Mouse (Mus musculus) inflammation-experienced regulatory T-cells, adult 6 months (primary cell): ENCODE data around the gene Hpn. TPM values are rescaled to one million over a fixed set of nuclear protein-coding genes. Genes with fewer than 3 reads are reported as not detected.

Experiments
- ATAC-seq: one replicate; pipeline ENCODE4 v1.8.0; 2017
- polyA plus RNA-seq, 3 experiments: library from polyadenylated mRNA; unstranded; fragments of 100-300 nt; shearing (Covaris generic); gene quantifications; one replicate each; pipeline ENCODE4 v1.2.1; 2017

Hpn gene
- polyA plus RNA-seq, 3 experiments from 2014 or later = 3.1 to 11.0 (median 8.1) TPM

DNA sequence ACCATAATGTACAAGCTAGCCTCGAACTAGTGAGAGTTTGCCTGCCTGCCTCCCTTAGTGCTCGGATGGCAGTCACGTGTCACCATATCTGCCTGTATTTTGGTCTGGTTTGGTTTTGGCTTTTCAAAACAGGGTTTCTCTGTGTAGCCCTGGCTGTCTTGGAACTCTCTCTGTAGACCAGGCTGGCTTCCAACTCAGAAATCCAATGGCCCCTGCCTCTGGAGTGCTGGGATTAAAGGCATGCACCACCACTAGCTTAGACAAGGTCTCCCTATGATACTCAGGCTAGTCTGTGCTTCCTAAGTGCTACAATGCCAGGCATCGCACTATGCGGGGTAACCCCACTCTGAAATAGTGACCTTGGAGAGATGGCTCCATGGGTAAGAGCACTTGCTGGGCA, 5.3 kb downstream of the Hpn start:
- no peak for ATAC-seq

DNA sequence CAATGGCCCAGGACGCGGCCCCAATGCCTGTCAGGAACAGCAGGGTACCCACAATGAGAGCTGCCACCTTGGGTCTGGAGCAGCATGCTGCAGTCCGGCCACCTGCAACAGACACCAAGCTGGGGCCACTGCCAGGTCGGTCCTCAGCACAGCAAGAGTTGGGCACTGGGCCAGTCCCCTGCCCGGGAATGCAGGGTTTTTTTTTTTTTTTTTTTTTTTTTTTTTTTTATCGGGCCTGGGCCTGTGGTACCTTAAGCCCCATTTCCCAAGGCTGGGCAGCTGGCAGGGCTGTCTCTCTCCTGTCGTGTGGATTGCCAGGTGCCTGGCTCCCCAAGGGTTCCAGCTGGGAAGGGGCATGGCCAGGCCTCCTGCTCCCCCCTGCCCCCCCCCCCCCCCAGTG, 6.0 kb downstream of the Hpn start:
- ATAC-seq = no peak

DNA sequence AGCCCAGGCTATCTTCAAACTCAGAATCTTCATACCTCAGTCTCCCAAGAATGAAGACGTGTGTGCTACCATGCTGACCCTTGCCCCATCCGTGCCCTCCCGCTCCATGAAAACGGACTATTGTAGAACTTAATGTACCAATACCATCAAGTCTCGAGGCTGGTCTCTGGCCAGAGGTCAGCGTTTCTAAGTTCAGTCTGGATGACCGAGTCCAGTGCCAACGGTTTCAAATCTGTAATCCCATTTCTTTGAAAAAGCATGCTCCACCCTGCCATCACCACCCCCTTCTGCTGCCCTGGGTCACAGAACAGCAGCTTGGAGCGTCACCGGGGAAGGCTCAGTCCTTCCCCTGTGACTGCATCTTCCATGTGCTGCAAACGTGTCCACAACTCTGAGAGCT, 7.3 kb downstream of the Hpn start:
- ATAC-seq = no peak

- no peak for ATAC-seq
These were observed 8.9 kb downstream of the Hpn start for GRCm38 (mm10) chr7:31106166-31106565.

DNA sequence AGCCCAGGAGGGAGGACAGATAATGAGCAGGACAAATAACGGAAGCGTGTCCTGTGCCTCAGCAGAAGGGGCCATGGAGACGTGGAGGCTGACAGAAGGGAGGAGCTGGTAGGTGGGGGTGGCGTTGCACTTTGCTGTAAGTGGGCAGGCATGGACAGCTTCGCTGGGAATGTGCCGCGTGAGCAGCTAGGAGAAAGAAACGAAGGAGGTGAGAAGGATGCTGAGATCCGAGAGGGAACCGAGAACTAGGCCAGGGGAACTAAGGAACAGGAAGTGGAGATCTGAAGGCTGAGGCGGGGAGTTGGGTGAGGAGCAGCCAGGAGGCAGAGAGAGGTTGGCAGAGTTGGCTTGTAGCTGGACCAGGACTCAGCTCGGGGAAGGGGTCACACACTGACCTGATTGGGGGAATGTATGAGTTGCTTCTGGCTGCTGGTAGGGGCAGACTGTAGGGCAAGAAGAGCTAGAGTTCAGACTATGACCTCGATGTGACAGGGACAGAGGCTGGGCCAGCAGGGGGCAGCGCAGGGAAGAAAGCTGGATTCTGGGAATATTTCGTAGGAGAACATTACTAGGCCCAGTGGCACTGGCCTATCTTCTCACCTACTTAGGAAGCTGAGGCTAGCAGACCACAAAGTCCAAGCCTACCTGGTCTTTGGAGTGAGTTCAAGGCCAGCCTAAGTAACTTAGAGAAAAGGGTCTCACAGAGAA, 9.9 kb downstream of the Hpn start:
- no peak for ATAC-seq

GRCm38 (mm10) chr7:31100786-31101185, 14.3 kb downstream of the Hpn start:
- ATAC-seq = no peak

- no peak for ATAC-seq
These were observed 15.5 kb downstream of the Hpn start for GRCm38 (mm10) chr7:31099612-31099982.

DNA sequence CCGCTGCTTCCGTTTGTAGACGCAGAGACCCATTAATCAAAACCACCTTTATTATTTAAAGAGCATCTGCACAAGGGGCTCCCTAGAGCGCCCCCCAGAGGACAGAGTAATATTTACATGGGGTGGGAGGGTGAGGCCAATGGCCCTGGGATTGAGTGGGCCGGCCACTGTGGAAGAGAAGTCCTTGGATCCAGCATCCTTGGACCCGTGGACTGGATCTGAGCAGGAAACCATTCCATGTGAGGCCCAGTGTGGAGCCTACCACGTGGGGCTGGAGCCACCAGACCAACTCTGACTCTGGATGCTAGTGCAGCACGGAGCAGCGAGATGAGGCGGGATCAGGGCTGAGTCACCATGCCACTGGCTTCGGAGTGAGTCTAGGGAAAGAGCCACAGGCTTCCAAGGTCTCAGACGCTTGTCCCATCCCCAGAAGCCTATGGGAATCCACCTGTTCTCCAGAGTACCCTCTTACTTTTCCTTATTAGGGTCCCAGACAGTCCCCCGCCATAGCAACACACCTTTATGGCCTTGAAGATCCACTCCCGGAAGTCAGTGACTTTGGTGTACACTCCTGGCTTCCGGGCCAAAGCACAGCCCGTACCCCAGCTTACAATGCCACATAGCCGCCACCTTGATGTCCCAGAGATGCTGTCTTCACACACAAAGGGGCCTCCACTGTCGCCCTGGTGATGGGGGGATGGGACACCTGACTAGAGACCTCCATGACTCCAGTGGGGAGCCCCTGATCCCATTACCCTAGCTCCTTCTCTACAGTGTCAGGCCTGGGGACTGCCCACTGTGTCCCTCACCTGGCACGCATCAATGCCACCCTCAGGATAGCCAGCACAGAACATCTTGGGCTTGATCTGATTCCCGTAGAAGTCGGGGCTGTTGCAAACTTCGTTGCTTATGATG, 16.1 kb downstream of the Hpn start:
- ATAC-seq = no peak

- peak; percentile 99 for ATAC-seq
These were observed 17.4 kb downstream of the Hpn start for GRCm38 (mm10) chr7:31097583-31098248.

GRCm38 (mm10) chr7:31096892-31097564, 18.1 kb downstream of the Hpn start:
- no peak for ATAC-seq

GRCm38 (mm10) chr7:31094774-31095501, 20.2 kb downstream of the Hpn start:
- ATAC-seq = no peak

DNA sequence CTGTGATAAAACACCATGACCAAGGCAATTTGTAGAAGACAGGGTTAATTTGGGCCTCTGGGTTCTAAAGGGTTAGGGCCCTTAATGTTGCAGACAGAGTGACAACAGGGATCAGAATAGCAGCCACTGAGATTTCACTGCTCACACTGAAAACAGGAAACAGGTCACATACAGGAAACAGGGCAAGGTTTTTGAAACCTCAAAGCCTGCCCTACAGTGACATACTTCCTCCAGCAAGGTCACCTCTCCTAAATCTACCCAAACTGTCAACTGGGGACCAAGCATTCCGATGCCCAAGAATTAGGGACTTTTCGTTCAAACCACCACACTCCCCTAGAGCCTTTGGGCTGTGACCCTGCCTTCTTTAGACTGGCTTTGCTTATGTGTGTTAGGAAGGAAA, 25.4 kb downstream of the Hpn start:
- peak; percentile 89 for ATAC-seq

DNA sequence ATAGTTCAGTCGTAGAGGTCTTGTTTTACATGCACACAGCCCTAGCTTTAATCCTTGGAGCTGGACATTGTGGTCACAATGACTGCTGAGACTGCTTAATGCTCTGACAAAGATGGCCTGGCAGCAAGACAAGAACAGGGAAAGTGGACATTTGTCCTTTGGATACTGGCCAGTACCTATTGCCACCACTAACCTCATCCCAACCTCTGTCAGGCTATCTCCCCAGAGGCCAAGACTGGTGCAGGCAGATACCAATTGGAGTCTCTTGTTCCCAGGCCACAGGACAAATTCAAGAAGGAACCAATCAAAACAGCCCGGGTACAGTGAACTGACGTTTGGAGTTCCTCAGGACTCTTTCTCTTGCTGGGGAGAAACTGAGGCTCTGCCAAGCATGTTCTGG, 26.9 kb downstream of the Hpn start:
- ATAC-seq = no peak

GRCm38 (mm10) chr7:31087262-31087661, 27.8 kb downstream of the Hpn start:
- ATAC-seq = peak; percentile 55

DNA sequence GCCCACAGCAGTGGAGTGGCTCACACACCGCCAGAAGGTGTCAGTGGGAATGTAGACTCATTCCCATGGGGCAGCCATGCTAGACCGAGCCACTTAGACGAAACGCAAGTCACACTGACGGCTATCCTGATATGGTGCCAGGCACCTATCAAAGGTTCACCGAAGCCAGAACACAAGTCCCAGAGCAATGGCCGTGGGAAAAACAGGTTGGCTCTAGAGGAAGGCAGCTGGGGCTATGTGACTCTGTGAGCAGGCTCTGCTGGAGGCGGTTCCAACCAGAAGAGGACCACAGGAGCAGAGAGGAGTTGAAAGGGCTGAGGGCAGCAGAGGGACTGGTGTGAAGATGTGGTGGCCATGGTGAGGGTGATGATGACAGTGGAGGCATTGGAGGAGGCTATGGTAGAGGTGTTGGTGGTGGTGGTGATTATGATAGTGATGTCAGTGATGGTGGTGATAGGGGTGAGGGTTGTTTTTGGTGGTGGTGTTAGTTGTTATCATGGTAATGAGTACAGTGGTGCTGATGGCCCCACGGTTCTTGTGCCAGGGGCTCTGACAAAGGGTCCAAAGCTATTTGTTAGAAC, 28.8 kb downstream of the Hpn start:
- no peak for ATAC-seq

GRCm38 (mm10) chr7:31085171-31085570, 29.9 kb downstream of the Hpn start:
- no peak for ATAC-seq

- no peak for ATAC-seq
These were observed 30.9 kb downstream of the Hpn start for GRCm38 (mm10) chr7:31084140-31084539.

DNA sequence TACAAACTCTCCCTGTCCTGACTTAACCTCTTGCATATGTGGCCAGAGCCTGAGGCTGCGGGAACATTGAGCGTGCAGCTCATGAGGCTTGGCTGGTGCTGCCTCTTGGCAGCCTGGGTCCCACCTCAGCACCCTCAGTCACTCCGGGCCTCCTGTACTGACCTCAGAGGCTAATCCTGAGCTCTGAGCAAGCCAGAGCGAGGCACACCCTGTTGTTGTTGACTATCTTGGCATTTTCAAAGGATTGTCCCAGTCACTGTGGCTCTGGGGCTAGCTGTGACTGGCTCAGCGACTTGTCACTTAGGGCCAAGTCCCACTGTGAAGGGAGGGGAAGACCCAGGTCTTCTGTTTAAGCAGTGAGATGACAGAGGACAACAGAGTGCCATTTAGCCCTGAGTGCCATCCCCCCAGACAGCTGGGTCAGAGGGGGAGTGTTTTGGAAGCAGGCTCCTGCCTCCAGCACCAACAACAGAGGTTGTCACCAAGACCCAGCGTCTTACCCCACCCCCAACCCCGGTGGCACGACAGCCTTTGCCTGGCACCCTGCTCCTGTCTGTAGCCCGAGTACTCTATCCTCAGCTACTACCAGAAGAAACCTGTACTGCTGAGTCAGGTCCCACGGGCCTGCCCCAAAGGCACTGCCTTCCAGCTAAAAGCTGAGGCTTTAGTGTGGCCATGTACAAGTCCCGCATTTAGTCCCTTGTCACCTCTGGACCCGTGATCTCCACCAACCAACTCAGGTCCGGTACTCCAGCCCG, 32.1 kb downstream of the Hpn start:
- no peak for ATAC-seq

DNA sequence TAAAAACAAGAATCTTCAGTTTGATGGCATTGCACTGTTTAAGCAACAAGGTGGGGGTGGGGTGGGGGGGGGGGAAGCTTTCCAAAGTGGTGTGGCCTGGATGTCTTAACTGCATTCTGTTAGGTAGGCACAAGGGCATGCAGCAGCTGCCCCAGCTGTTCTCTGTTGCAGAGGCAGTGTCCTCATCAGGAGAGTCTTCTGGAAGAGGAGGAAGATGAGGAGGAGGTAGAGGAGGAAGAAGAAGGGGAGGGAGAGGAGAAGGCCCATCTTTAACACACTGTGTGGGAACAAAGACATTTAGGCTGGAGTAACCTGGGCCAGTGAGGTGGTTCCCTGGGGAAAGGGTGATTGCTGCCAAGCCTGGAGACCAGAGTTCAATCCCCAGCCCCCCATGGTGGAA, 33.0 kb downstream of the Hpn start:
- no peak for ATAC-seq

- no peak for ATAC-seq
These were observed 34.0 kb downstream of the Hpn start for GRCm38 (mm10) chr7:31081106-31081505.

DNA sequence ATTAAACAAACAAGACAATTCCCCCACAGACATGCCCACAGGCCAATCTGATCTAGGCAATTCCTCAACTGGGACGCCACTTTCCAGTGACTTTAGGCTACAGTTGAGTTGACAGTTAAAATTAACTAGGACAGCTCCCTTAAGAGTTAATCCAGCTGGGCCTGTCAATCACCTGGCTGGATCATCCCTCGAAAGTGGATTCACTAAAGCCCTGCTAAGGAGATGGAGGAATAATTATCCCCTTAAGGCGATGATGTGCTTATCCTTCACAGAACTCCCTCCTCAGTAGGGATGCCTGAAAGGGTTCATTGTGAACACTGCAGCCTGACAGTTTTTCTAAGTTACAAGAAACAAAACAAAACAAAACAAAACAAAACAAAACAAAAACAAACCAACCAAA, 34.5 kb downstream of the Hpn start:
- ATAC-seq = no peak
